Mouse (Mus musculus): Measurements from ENCODE around the gene Adamtsl3. TPM values are rescaled to one million over a fixed set of nuclear protein-coding genes. Genes with fewer than 3 reads are reported as not detected.

Adamtsl3 gene
- polyA plus RNA-seq, 1 experiment from 2014 or later, result 0.63 TPM

- no peaks in the 10 kb centered on the region for H3K27me3 ChIP-seq (replicated peaks)
- no peaks in the 10 kb centered on the region for H3K4me1 ChIP-seq (replicated peaks)
- no peak overlapping the region for H3K4me2 ChIP-seq (replicated peaks)
- H3K36me3 ChIP-seq, result no peaks in the 10 kb centered on the region
- WGBS, result 32% methylated on average over 7 of the region's 7 CpGs
- no peak overlapping the region for H3K27ac ChIP-seq
- H3K9ac ChIP-seq, result no peak overlapping the region
- no peak for ATAC-seq
- no peaks in the 10 kb centered on the region for H3K9me3 ChIP-seq
- H3K4me3 ChIP-seq (replicated peaks), result no peak overlapping the region
Measured at GRCm38 (mm10) chr7:82485344-82485954, 150.0 kb downstream of the Adamtsl3 start.

GRCm38 (mm10) chr7:82491018-82491417 lies 155.5 kb downstream of the Adamtsl3 start:
- Histone ChIP-seq H3K4me2 (replicated peaks) (no peak overlapping the region), H3K27ac (no peak overlapping the region), H3K9me3 (no peaks in the 10 kb centered on the region), H3K4me1 (replicated peaks) (no peaks in the 10 kb centered on the region), H3K36me3 (no peaks in the 10 kb centered on the region), H3K9ac (no peak overlapping the region), H3K27me3 (replicated peaks) (no peaks in the 10 kb centered on the region), H3K4me3 (replicated peaks) (no peak overlapping the region)
- no peak for ATAC-seq
- 72% methylated on average over 1 of the region's 1 CpGs for WGBS

- H3K9me3 ChIP-seq, result no peaks in the 10 kb centered on the region
- H3K4me2 ChIP-seq (replicated peaks), result no peak overlapping the region
- 87% methylated on average over 12 of the region's 12 CpGs for WGBS
- H3K4me3 ChIP-seq (replicated peaks), result no peak overlapping the region
- no peak for ATAC-seq
- H3K4me1 ChIP-seq (replicated peaks), result no peaks in the 10 kb centered on the region
- no peak overlapping the region for H3K27ac ChIP-seq
- no peaks in the 10 kb centered on the region for H3K36me3 ChIP-seq
- H3K27me3 ChIP-seq (replicated peaks), result no peaks in the 10 kb centered on the region
- no peak overlapping the region for H3K9ac ChIP-seq
Measured at GRCm38 (mm10) chr7:82492881-82493280, 157.4 kb downstream of the Adamtsl3 start.

- no peaks in the 10 kb centered on the region for H3K27me3 ChIP-seq (replicated peaks)
- WGBS, result 77% methylated on average over 2 of the region's 2 CpGs
- no peak overlapping the region for H3K4me2 ChIP-seq (replicated peaks)
Measured at GRCm38 (mm10) chr7:82494220-82494619, 158.7 kb downstream of the Adamtsl3 start.

GRCm38 (mm10) chr7:82497064-82497463 lies 161.6 kb downstream of the Adamtsl3 start:
- no peaks in the 10 kb centered on the region for H3K27me3 ChIP-seq (replicated peaks)
- no peak for ATAC-seq
- H3K4me1 ChIP-seq (replicated peaks), result no peaks in the 10 kb centered on the region
- H3K9me3 ChIP-seq, result no peaks in the 10 kb centered on the region
- no peaks in the 10 kb centered on the region for H3K36me3 ChIP-seq
- no peak overlapping the region for H3K9ac ChIP-seq
- H3K4me3 ChIP-seq (replicated peaks), result no peak overlapping the region
- H3K27ac ChIP-seq, result no peak overlapping the region
- WGBS, result 80% methylated on average over 4 of the region's 4 CpGs
- no peak overlapping the region for H3K4me2 ChIP-seq (replicated peaks)

More at GRCm38 (mm10) chr7:82494220-82494619, 158.7 kb downstream of the Adamtsl3 start:
- H3K9me3 ChIP-seq, result no peaks in the 10 kb centered on the region
- no peak overlapping the region for H3K27ac ChIP-seq
- ATAC-seq, result no peak
- no peaks in the 10 kb centered on the region for H3K4me1 ChIP-seq (replicated peaks)
- no peak overlapping the region for H3K4me3 ChIP-seq (replicated peaks)
- H3K9ac ChIP-seq, result no peak overlapping the region
- H3K36me3 ChIP-seq, result no peaks in the 10 kb centered on the region

GRCm38 (mm10) chr7:82501306-82501705 lies 165.8 kb downstream of the Adamtsl3 start:
- Histone ChIP-seq H3K36me3 (no peaks in the 10 kb centered on the region), H3K4me2 (replicated peaks) (no peak overlapping the region), H3K27me3 (replicated peaks) (no peaks in the 10 kb centered on the region), H3K27ac (no peak overlapping the region), H3K9ac (no peak overlapping the region), H3K4me3 (replicated peaks) (no peak overlapping the region), H3K4me1 (replicated peaks) (no peaks in the 10 kb centered on the region), H3K9me3 (no peaks in the 10 kb centered on the region)
- 80% methylated on average over 6 of the region's 6 CpGs for WGBS
- ATAC-seq, result no peak

- Histone ChIP-seq H3K27ac (no peak overlapping the region), H3K4me2 (replicated peaks) (no peak overlapping the region), H3K4me3 (replicated peaks) (no peak overlapping the region), H3K36me3 (no peaks in the 10 kb centered on the region), H3K9ac (no peak overlapping the region), H3K27me3 (replicated peaks) (no peaks in the 10 kb centered on the region), H3K4me1 (replicated peaks) (no peaks in the 10 kb centered on the region), H3K9me3 (no peaks in the 10 kb centered on the region)
- ATAC-seq, result no peak
- WGBS, result 36% methylated on average over 5 of the region's 5 CpGs
Measured at GRCm38 (mm10) chr7:82502511-82502910, 167.0 kb downstream of the Adamtsl3 start.

GRCm38 (mm10) chr7:82504101-82504500 lies 168.6 kb downstream of the Adamtsl3 start:
- WGBS, result 17% methylated on average over 4 of the region's 4 CpGs
- H3K27ac ChIP-seq, result no peak overlapping the region
- ATAC-seq, result peak; percentile 53; the same call in 1 of the 2 replicates

GRCm38 (mm10) chr7:82530583-82530982 lies 195.1 kb downstream of the Adamtsl3 start:
- no peak for ATAC-seq
- Histone ChIP-seq H3K4me2 (replicated peaks) (no peak overlapping the region), H3K9ac (no peak overlapping the region), H3K4me3 (replicated peaks) (no peak overlapping the region), H3K27me3 (replicated peaks) (no peaks in the 10 kb centered on the region), H3K36me3 (no peaks in the 10 kb centered on the region), H3K27ac (no peak overlapping the region), H3K4me1 (replicated peaks) (0 out of 2 replicates have a peak, but pooled peaks cover 3% of the 10 kb centered on the region), H3K9me3 (no peaks in the 10 kb centered on the region)
- 49% methylated on average over 5 of the region's 5 CpGs for WGBS

More at GRCm38 (mm10) chr7:82504101-82504500, 168.6 kb downstream of the Adamtsl3 start:
- H3K9me3 ChIP-seq, result no peaks in the 10 kb centered on the region
- H3K4me2 ChIP-seq (replicated peaks), result no peak overlapping the region
- H3K27me3 ChIP-seq (replicated peaks), result no peaks in the 10 kb centered on the region
- no peaks in the 10 kb centered on the region for H3K4me1 ChIP-seq (replicated peaks)
- H3K9ac ChIP-seq, result no peak overlapping the region
- H3K36me3 ChIP-seq, result no peaks in the 10 kb centered on the region
- H3K4me3 ChIP-seq (replicated peaks), result no peak overlapping the region

GRCm38 (mm10) chr7:82531376-82531775 lies 195.9 kb downstream of the Adamtsl3 start:
- no peaks in the 10 kb centered on the region for H3K36me3 ChIP-seq
- no peak overlapping the region for H3K9ac ChIP-seq
- H3K27me3 ChIP-seq (replicated peaks), result no peaks in the 10 kb centered on the region
- H3K4me1 ChIP-seq (replicated peaks), result 0 out of 2 replicates have a peak, but pooled peaks cover 3% of the 10 kb centered on the region
- ATAC-seq, result no peak
- no peak overlapping the region for H3K4me2 ChIP-seq (replicated peaks)
- no peak overlapping the region for H3K27ac ChIP-seq
- WGBS, result 75% methylated on average over 7 of the region's 7 CpGs
- H3K4me3 ChIP-seq (replicated peaks), result no peak overlapping the region
- no peaks in the 10 kb centered on the region for H3K9me3 ChIP-seq

GRCm38 (mm10) chr7:82533188-82533587 lies 197.7 kb downstream of the Adamtsl3 start:
- H3K27me3 ChIP-seq (replicated peaks), result no peaks in the 10 kb centered on the region
- H3K36me3 ChIP-seq, result no peaks in the 10 kb centered on the region
- ATAC-seq, result no peak
- H3K4me1 ChIP-seq (replicated peaks), result 0 out of 2 replicates have a peak, but pooled peaks cover 3% of the 10 kb centered on the region
- H3K4me2 ChIP-seq (replicated peaks), result no peak overlapping the region
- 72% methylated on average over 4 of the region's 4 CpGs for WGBS
- no peak overlapping the region for H3K27ac ChIP-seq
- H3K9ac ChIP-seq, result no peak overlapping the region
- no peak overlapping the region for H3K4me3 ChIP-seq (replicated peaks)
- no peaks in the 10 kb centered on the region for H3K9me3 ChIP-seq

- Histone ChIP-seq H3K27me3 (replicated peaks) (no peaks in the 10 kb centered on the region), H3K4me3 (replicated peaks) (no peak overlapping the region), H3K36me3 (no peaks in the 10 kb centered on the region), H3K4me2 (replicated peaks) (no peak overlapping the region; the same call in 1 of the 2 replicates), H3K9ac (no peak overlapping the region), H3K9me3 (no peaks in the 10 kb centered on the region), H3K4me1 (replicated peaks) (0 out of 2 replicates have a peak, but pooled peaks cover 3% of the 10 kb centered on the region), H3K27ac (0 out of 2 replicates have a peak overlapping the region, but pooled peaks have one; percentile 48)
- WGBS, result 44% methylated on average over 12 of the region's 12 CpGs
- ATAC-seq, result peak; percentile 76
Measured at GRCm38 (mm10) chr7:82533747-82534504, 198.4 kb downstream of the Adamtsl3 start.

All from intestine, embryonic 15.5 days (tissue).